Mouse (Mus musculus) embryonic facial prominence, embryonic 15.5 days (tissue): ENCODE measurements around the gene P4ha3. TPM values are rescaled to one million over a fixed set of nuclear protein-coding genes. Genes with fewer than 3 reads are reported as not detected.

Source experiments
- ATAC-seq: fragments of 200-750 bp; cut with Nextera tagmentation; 2 replicates; pipeline ENCODE4 v1.8.0; 2017; ENCODE audit warnings: low read depth, moderate TSS enrichment; ENCODE audit not compliant: insufficient number of reproducible peaks, low FRiP score, low TSS enrichment
- H3K27ac ChIP-seq: fragments of 300-500 bp; sonication (generic); replicated peaks from 2 replicates; pipeline ENCODE4 v1.5.1; 2015; ENCODE audit warnings: mild to moderate bottlenecking, inconsistent platforms
- H3K27me3 ChIP-seq: fragments of 300-500 bp; sonication (generic); 2 replicates; pipeline ENCODE4 v1.6.1; 2015; ENCODE audit warnings: inconsistent platforms
- H3K36me3 ChIP-seq: fragments of 300-500 bp; sonication (generic); 2 replicates; pipeline ENCODE4 v1.6.1; 2015; ENCODE audit warnings: mild to moderate bottlenecking, inconsistent platforms
- H3K4me1 ChIP-seq: fragments of 300-500 bp; sonication (generic); 2 replicates; pipeline ENCODE4 v1.6.1; 2015; ENCODE audit warnings: inconsistent platforms
- H3K4me2 ChIP-seq: fragments of 300-500 bp; sonication (generic); replicated peaks from 2 replicates; pipeline ENCODE4 v1.6.1; 2015; ENCODE audit warnings: mild to moderate bottlenecking, inconsistent platforms
- H3K4me3 ChIP-seq: fragments of 300-500 bp; sonication (generic); replicated peaks from 2 replicates; pipeline ENCODE4 v1.5.1; 2015; ENCODE audit warnings: mild to moderate bottlenecking, inconsistent platforms
- H3K9ac ChIP-seq: fragments of 300-500 bp; sonication (generic); 2 replicates; pipeline ENCODE4 v1.6.1; 2015; ENCODE audit warnings: inconsistent platforms
- H3K9me3 ChIP-seq: fragments of 300-500 bp; sonication (generic); replicated peaks from 2 replicates; pipeline ENCODE4 v1.6.1; 2016; ENCODE audit warnings: inconsistent platforms
- WGBS: fragments of 180-500 bp; shearing (Covaris S2); methylation state at CpG from one replicate; pipeline ENCODE4 v1.1.7; 2015; 5-methylcytosine and 5-hydroxymethylcytosine counted together
- polyA plus RNA-seq: library from polyadenylated mRNA; unstranded; fragments of >200 nt; fragmentation: Nextera tagmentation; extraction: Ambion mirVana; gene quantifications from 2 replicates; pipeline ENCODE4 v1.2.1, GENCODE M21; 2015

P4ha3 gene
- polyA plus RNA-seq, 1 experiment from 2014 or later = 28.4 TPM

- no peak overlapping the region for H3K4me3 ChIP-seq
- H3K9ac ChIP-seq = no peak overlapping the region
- no peaks in the 10 kb centered on the region for H3K4me1 ChIP-seq
- H3K27ac ChIP-seq = no peak overlapping the region
- H3K27me3 ChIP-seq = no peaks in the 10 kb centered on the region
- ATAC-seq = no peak
- H3K4me2 ChIP-seq = no peak overlapping the region
- WGBS = 83% methylated on average over 3 of the region's 3 CpGs
- peaks cover 67% of the 10 kb centered on the region for H3K36me3 ChIP-seq
- H3K9me3 ChIP-seq = no peaks in the 10 kb centered on the region
Measured at GRCm38 (mm10) chr7:100331269-100331668, 45.9 kb downstream of the P4ha3 start.

- H3K27ac ChIP-seq = no peak overlapping the region
- ATAC-seq = no peak
- no peaks in the 10 kb centered on the region for H3K4me1 ChIP-seq
- no peak overlapping the region for H3K4me3 ChIP-seq
- H3K9me3 ChIP-seq = no peaks in the 10 kb centered on the region
- no peak overlapping the region for H3K9ac ChIP-seq
- H3K36me3 ChIP-seq = peaks cover 82% of the 10 kb centered on the region
- WGBS = 87% methylated on average over 2 of the region's 2 CpGs
- H3K27me3 ChIP-seq = no peaks in the 10 kb centered on the region
- no peak overlapping the region for H3K4me2 ChIP-seq
Measured at GRCm38 (mm10) chr7:100335921-100336320, 50.6 kb downstream of the P4ha3 start.

GRCm38 (mm10) chr7:100354984-100355383 lies 69.7 kb downstream of the P4ha3 start:
- H3K9ac ChIP-seq = no peak overlapping the region
- H3K36me3 ChIP-seq = peaks cover 9% of the 10 kb centered on the region; the same call in 1 of the 2 replicates
- H3K4me3 ChIP-seq = no peak overlapping the region
- H3K4me2 ChIP-seq = no peak overlapping the region
- H3K9me3 ChIP-seq = no peaks in the 10 kb centered on the region
- no peak overlapping the region for H3K27ac ChIP-seq
- H3K27me3 ChIP-seq = no peaks in the 10 kb centered on the region
- no peaks in the 10 kb centered on the region for H3K4me1 ChIP-seq
- no peak for ATAC-seq
- 83% methylated on average over 4 of the region's 4 CpGs for WGBS

DNA sequence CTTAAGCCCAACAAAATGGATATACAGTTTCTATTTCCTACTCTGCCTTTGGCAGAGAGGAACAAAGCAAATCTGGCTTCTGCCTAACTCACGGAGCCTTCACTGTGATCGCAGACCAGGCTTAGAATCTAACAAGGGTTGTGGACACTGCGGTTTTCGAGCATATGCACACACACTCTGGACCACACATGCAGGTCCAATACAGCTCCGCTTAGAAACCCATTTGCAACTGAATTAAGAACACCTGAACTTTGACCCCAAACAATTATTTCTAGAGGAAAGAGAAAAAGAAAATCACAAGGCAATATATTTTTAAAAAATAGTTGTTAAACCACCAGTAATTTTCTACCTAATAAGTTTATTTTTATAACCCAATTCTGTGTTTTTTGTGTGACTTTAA lies 71.0 kb downstream of the P4ha3 start:
- H3K4me1 ChIP-seq = no peaks in the 10 kb centered on the region
- WGBS = 85% methylated on average over 5 of the region's 5 CpGs
- H3K4me3 ChIP-seq = no peak overlapping the region
- H3K9ac ChIP-seq = no peak overlapping the region
- no peak for ATAC-seq
- H3K27ac ChIP-seq = no peak overlapping the region
- no peaks in the 10 kb centered on the region for H3K9me3 ChIP-seq
- no peak overlapping the region for H3K4me2 ChIP-seq
- no peaks in the 10 kb centered on the region for H3K27me3 ChIP-seq
- peaks cover 7% of the 10 kb centered on the region; the same call in 1 of the 2 replicates for H3K36me3 ChIP-seq

DNA sequence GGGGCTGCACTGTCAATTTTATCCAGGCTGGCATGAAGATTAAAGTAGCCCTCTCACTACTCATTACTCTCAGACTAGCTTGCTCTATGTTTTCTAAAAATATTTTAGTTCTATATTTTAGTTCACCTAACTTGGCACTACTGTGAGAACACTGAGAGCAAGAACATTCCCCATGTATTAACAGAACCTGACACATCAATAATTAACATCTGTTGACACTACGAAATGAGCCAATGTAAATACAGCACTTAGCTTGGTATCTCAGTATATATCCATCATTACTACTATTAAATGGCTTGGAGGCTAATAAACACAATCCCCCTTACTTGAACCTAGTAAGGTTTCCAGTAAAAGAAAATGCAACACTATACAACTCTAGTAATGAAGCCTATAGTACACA lies 71.4 kb downstream of the P4ha3 start:
- 91% methylated on average over 1 of the region's 1 CpGs for WGBS
- no peak overlapping the region for H3K4me3 ChIP-seq

DNA sequence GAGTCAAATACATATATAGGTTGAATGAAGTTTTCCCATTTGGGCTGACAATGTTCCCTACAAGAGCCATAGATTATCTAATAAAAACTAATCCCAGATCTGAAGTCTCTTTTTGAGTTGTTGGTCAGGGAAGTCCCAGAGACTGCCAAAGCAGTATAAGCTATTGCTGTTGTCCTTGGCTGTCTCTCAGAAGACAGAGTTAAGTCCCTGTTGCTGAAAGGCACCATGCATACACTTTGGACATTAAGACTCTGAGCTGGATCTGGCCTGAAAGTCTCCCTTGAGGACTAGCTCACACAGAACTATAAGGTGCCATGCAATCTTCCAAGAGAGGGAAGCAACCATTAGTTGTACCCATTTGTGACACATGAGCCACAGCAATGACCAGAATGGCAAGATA lies 72.5 kb downstream of the P4ha3 start:
- Histone ChIP-seq H3K27ac (no peak overlapping the region), H3K4me3 (no peak overlapping the region), H3K9ac (no peak overlapping the region), H3K9me3 (no peaks in the 10 kb centered on the region), H3K27me3 (no peaks in the 10 kb centered on the region), H3K4me2 (no peak overlapping the region), H3K4me1 (no peaks in the 10 kb centered on the region), H3K36me3 (no peaks in the 10 kb centered on the region)
- no peak for ATAC-seq

More for the DNA sequence above, 71.4 kb downstream of the P4ha3 start:
- no peaks in the 10 kb centered on the region for H3K27me3 ChIP-seq
- 0 out of 2 replicates have a peak, but pooled peaks cover 3% of the 10 kb centered on the region for H3K36me3 ChIP-seq
- H3K9me3 ChIP-seq = no peaks in the 10 kb centered on the region
- no peak overlapping the region for H3K27ac ChIP-seq
- H3K4me2 ChIP-seq = no peak overlapping the region
- no peak overlapping the region for H3K9ac ChIP-seq
- no peak for ATAC-seq
- H3K4me1 ChIP-seq = no peaks in the 10 kb centered on the region

DNA sequence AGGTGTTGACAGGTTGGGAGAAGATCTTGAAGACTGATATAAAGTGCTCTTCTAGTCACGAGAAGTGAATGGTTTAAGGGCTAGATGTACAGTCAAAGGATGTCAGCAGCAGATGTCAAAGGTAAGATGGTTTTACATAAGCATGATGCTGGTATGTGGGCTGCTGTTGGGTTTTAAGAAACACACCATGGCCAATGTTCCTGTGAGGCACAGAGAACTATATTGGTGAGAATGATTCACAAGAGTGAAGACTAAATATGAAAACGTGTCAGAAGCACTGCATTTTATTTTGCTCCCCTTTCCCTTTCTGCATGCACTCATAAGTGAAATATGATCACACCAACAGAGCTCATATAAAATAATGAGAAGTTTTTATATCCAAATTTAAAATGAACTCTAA lies 77.8 kb downstream of the P4ha3 start:
- H3K27me3 ChIP-seq = no peaks in the 10 kb centered on the region
- H3K4me3 ChIP-seq = no peak overlapping the region
- H3K9me3 ChIP-seq = no peaks in the 10 kb centered on the region
- no peak overlapping the region for H3K4me2 ChIP-seq
- ATAC-seq = no peak
- H3K4me1 ChIP-seq = peaks cover 4% of the 10 kb centered on the region; the same call in 1 of the 2 replicates
- no peak overlapping the region for H3K9ac ChIP-seq
- WGBS = 74% methylated on average over 2 of the region's 2 CpGs
- no peak overlapping the region for H3K27ac ChIP-seq
- no peaks in the 10 kb centered on the region for H3K36me3 ChIP-seq

DNA sequence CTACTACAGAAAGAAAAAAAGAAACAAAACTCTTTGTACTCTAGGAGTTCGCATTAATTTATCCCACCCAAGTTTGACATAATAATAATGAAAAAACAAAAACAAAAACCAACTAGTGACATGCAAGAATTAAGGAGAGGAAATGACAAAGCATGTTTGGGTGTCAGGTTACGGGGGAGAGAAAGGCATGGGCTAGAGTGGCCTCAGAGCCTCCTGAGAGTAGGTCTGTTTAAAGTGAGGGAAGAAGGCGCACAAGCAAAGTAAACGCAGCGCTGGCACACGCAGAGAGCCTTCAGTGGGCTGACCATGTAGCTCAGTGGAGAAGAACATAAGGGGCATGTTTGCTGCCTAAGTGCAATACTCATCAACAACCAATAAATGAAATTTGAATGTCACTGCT lies 79.6 kb downstream of the P4ha3 start:
- no peaks in the 10 kb centered on the region for H3K27me3 ChIP-seq
- no peak overlapping the region for H3K9ac ChIP-seq
- H3K9me3 ChIP-seq = no peaks in the 10 kb centered on the region
- no peak overlapping the region for H3K4me3 ChIP-seq
- ATAC-seq = no peak
- peaks cover 4% of the 10 kb centered on the region; the same call in 1 of the 2 replicates for H3K4me1 ChIP-seq
- H3K4me2 ChIP-seq = no peak overlapping the region
- H3K27ac ChIP-seq = no peak overlapping the region
- no peaks in the 10 kb centered on the region for H3K36me3 ChIP-seq
- WGBS = 44% methylated on average over 6 of the region's 6 CpGs

Other genes with a start within 250 kb of the P4ha3 start
- gene Pold3, start 164.0 kb upstream of the P4ha3 start, polyA plus RNA-seq = 49.9 and 50.6 TPM in 2 replicates
- gene Lipt2, start 126.2 kb upstream of the P4ha3 start, polyA plus RNA-seq = 19.3 and 23.6 TPM in 2 replicates
- 16.2 and 17.6 TPM in 2 replicates for gene Kcne3, start 109.0 kb upstream of the P4ha3 start, polyA plus RNA-seq
- 2.8 and 3.4 TPM in 2 replicates for gene Pgm2l1, start 58.1 kb upstream of the P4ha3 start, polyA plus RNA-seq
- gene C2cd3, start 86.7 kb downstream of the P4ha3 start, polyA plus RNA-seq = 22.2 and 23.1 TPM in 2 replicates
- 53.5 and 59.7 TPM in 2 replicates for gene Ppme1, start 86.8 kb downstream of the P4ha3 start, polyA plus RNA-seq
- 0.17 and 0.20 TPM in 2 replicates for gene Ucp3, start 187.5 kb downstream of the P4ha3 start, polyA plus RNA-seq
- 227 and 228 TPM in 2 replicates for gene Ucp2, start 207.8 kb downstream of the P4ha3 start, polyA plus RNA-seq
- gene Dnajb13, start 229.4 kb downstream of the P4ha3 start, polyA plus RNA-seq = 5.4 and 9.8 TPM in 2 replicates